Mouse (Mus musculus) heart, embryonic 15.5 days (tissue): Measurements from ENCODE around the gene Gprc5c. TPM values are rescaled to one million over a fixed set of nuclear protein-coding genes. Genes with fewer than 3 reads are reported as not detected.
A peak's percentile ranks its signal among the peaks of the same experiment; 100 is the strongest.

ENCODE experiments used
- ATAC-seq: fragments of 200-750 bp; cut with Nextera tagmentation; replicated peaks from 2 replicates; pipeline ENCODE4 v1.8.0; 2017; ENCODE audit warnings: low read depth, moderate TSS enrichment; ENCODE audit not compliant: insufficient number of reproducible peaks, insufficient read depth, low FRiP score
- H3K27ac ChIP-seq: fragments of 300-500 bp; sonication (generic); 2 replicates; pipeline ENCODE4 v1.5.1; 2015; ENCODE audit warnings: mild to moderate bottlenecking, inconsistent platforms
- H3K27me3 ChIP-seq: fragments of 300-500 bp; sonication (generic); 2 replicates; pipeline ENCODE4 v1.6.1; 2015; ENCODE audit warnings: inconsistent platforms
- H3K36me3 ChIP-seq: fragments of 300-500 bp; sonication (generic); 2 replicates; pipeline ENCODE4 v1.6.1; 2015; ENCODE audit warnings: mild to moderate bottlenecking, inconsistent platforms
- H3K4me1 ChIP-seq: fragments of 300-500 bp; sonication (generic); replicated peaks from 2 replicates; pipeline ENCODE4 v1.6.1; 2015; ENCODE audit warnings: inconsistent platforms
- H3K4me2 ChIP-seq: fragments of 300-500 bp; sonication (generic); 2 replicates; pipeline ENCODE4 v1.6.1; 2015; ENCODE audit warnings: inconsistent platforms, mild to moderate bottlenecking, moderate library complexity
- H3K4me3 ChIP-seq: fragments of 300-500 bp; sonication (generic); 2 replicates; pipeline ENCODE4 v1.5.1; 2015; ENCODE audit warnings: mild to moderate bottlenecking, inconsistent platforms
- H3K9ac ChIP-seq: fragments of 300-500 bp; sonication (generic); 2 replicates; pipeline ENCODE4 v1.6.1; 2015; ENCODE audit warnings: mild to moderate bottlenecking, inconsistent platforms
- H3K9me3 ChIP-seq: fragments of 300-500 bp; sonication (generic); replicated peaks from 2 replicates; pipeline ENCODE4 v1.6.1; 2016; ENCODE audit warnings: inconsistent platforms
- WGBS: fragments of 180-500 bp; shearing (Covaris S2); methylation state at CpG from one replicate; pipeline ENCODE4 v1.1.7; 2015; ENCODE audit warnings: mixed read lengths; 5-methylcytosine and 5-hydroxymethylcytosine counted together
- polyA plus RNA-seq: library from polyadenylated mRNA; unstranded; fragments of >200 nt; fragmentation: Nextera tagmentation; extraction: Ambion mirVana; gene quantifications from 2 replicates; pipeline ENCODE4 v1.2.1, GENCODE M21; 2015

Gene Gprc5c
- polyA plus RNA-seq, 1 experiment from 2014 or later, result 12.4 TPM

GRCm38 (mm10) chr11:114854581-114854980 lies 3.6 kb downstream of the Gprc5c start:
- Histone ChIP-seq H3K36me3 (no peaks in the 10 kb centered on the region), H3K9me3 (no peaks in the 10 kb centered on the region), H3K27ac (no peak overlapping the region), H3K4me2 (no peak overlapping the region), H3K4me1 (peaks cover 29% of the 10 kb centered on the region), H3K27me3 (peaks cover 1% of the 10 kb centered on the region; the same call in 1 of the 2 replicates), H3K9ac (no peak overlapping the region), H3K4me3 (no peak overlapping the region)
- ATAC-seq, result no peak
- WGBS, result 80% methylated on average over 6 of the region's 6 CpGs

GRCm38 (mm10) chr11:114856125-114856524 lies 5.2 kb downstream of the Gprc5c start:
- no peak for ATAC-seq
- Histone ChIP-seq H3K27me3 (no peaks in the 10 kb centered on the region), H3K4me3 (no peak overlapping the region), H3K9ac (no peak overlapping the region), H3K9me3 (no peaks in the 10 kb centered on the region), H3K27ac (no peak overlapping the region), H3K4me1 (peaks cover 18% of the 10 kb centered on the region), H3K36me3 (no peaks in the 10 kb centered on the region), H3K4me2 (no peak overlapping the region)
- WGBS, result 89% methylated on average over 5 of the region's 5 CpGs

GRCm38 (mm10) chr11:114858641-114859040 lies 7.7 kb downstream of the Gprc5c start:
- no peak overlapping the region for H3K4me3 ChIP-seq
- no peak overlapping the region for H3K9ac ChIP-seq
- no peak overlapping the region for H3K4me2 ChIP-seq
- ATAC-seq, result no peak
- H3K27ac ChIP-seq, result no peak overlapping the region
- H3K36me3 ChIP-seq, result no peaks in the 10 kb centered on the region
- H3K4me1 ChIP-seq, result 0 out of 2 replicates have a peak, but pooled peaks cover under 1% of the 10 kb centered on the region
- no peaks in the 10 kb centered on the region for H3K9me3 ChIP-seq
- H3K27me3 ChIP-seq, result no peaks in the 10 kb centered on the region
- WGBS, result 91% methylated on average over 2 of the region's 2 CpGs

GRCm38 (mm10) chr11:114861057-114861456 lies 10.1 kb downstream of the Gprc5c start:
- Histone ChIP-seq H3K9ac (no peak overlapping the region), H3K4me3 (no peak overlapping the region), H3K4me2 (no peak overlapping the region), H3K27ac (no peak overlapping the region), H3K27me3 (no peaks in the 10 kb centered on the region), H3K36me3 (0 out of 2 replicates have a peak, but pooled peaks cover 3% of the 10 kb centered on the region), H3K9me3 (no peaks in the 10 kb centered on the region), H3K4me1 (peaks cover 3% of the 10 kb centered on the region)
- ATAC-seq, result no peak
- WGBS, result 58% methylated on average over 2 of the region's 2 CpGs

- H3K27me3 ChIP-seq, result no peaks in the 10 kb centered on the region
- H3K36me3 ChIP-seq, result 0 out of 2 replicates have a peak, but pooled peaks cover 3% of the 10 kb centered on the region
- H3K27ac ChIP-seq, result no peak overlapping the region
- H3K4me1 ChIP-seq, result peaks cover 19% of the 10 kb centered on the region
- H3K4me3 ChIP-seq, result no peak overlapping the region
- no peak overlapping the region for H3K4me2 ChIP-seq
- WGBS, result 80% methylated on average over 3 of the region's 3 CpGs
- ATAC-seq, result no peak
- H3K9me3 ChIP-seq, result no peaks in the 10 kb centered on the region
- no peak overlapping the region for H3K9ac ChIP-seq
Measured at GRCm38 (mm10) chr11:114862687-114863086, 11.7 kb downstream of the Gprc5c start.

- H3K27me3 ChIP-seq, result no peaks in the 10 kb centered on the region
- H3K4me3 ChIP-seq, result no peak overlapping the region
- H3K9me3 ChIP-seq, result no peaks in the 10 kb centered on the region
- no peak overlapping the region for H3K9ac ChIP-seq
- no peak overlapping the region for H3K4me2 ChIP-seq
- peaks cover 25% of the 10 kb centered on the region for H3K4me1 ChIP-seq
- H3K36me3 ChIP-seq, result 0 out of 2 replicates have a peak, but pooled peaks cover 3% of the 10 kb centered on the region
- ATAC-seq, result no peak
- 89% methylated on average over 21 of the region's 21 CpGs for WGBS
- H3K27ac ChIP-seq, result no peak overlapping the region
Measured at GRCm38 (mm10) chr11:114863918-114864420, 13.0 kb downstream of the Gprc5c start.

GRCm38 (mm10) chr11:114865999-114866398 lies 15.0 kb downstream of the Gprc5c start:
- no peak overlapping the region for H3K4me3 ChIP-seq
- H3K4me2 ChIP-seq, result no peak overlapping the region
- H3K27me3 ChIP-seq, result no peaks in the 10 kb centered on the region
- 0 out of 2 replicates have a peak, but pooled peaks cover 3% of the 10 kb centered on the region for H3K36me3 ChIP-seq
- peaks cover 25% of the 10 kb centered on the region for H3K4me1 ChIP-seq
- H3K9ac ChIP-seq, result no peak overlapping the region
- WGBS, result 70% methylated on average over 5 of the region's 5 CpGs
- no peaks in the 10 kb centered on the region for H3K9me3 ChIP-seq
- H3K27ac ChIP-seq, result peak overlapping the region; percentile 80
- no peak; the same call in 1 of the 2 replicates for ATAC-seq

GRCm38 (mm10) chr11:114866486-114867360 lies 15.8 kb downstream of the Gprc5c start:
- Histone ChIP-seq H3K4me2 (peak overlapping the region; percentile 7; the same call in 1 of the 2 replicates), H3K27ac (peak overlapping the region; percentile 80), H3K9me3 (no peaks in the 10 kb centered on the region), H3K4me1 (peaks cover 25% of the 10 kb centered on the region), H3K27me3 (no peaks in the 10 kb centered on the region), H3K9ac (no peak overlapping the region), H3K36me3 (0 out of 2 replicates have a peak, but pooled peaks cover 3% of the 10 kb centered on the region), H3K4me3 (no peak overlapping the region)
- 38% methylated on average over 10 of the region's 10 CpGs for WGBS
- ATAC-seq, result peak; percentile 83

GRCm38 (mm10) chr11:114867361-114868235 lies 16.6 kb downstream of the Gprc5c start:
- WGBS, result 39% methylated on average over 11 of the region's 11 CpGs
- ATAC-seq, result 0 out of 2 replicates have a peak, but pooled peaks have one; percentile 14
- Histone ChIP-seq H3K27me3 (no peaks in the 10 kb centered on the region), H3K36me3 (0 out of 2 replicates have a peak, but pooled peaks cover 3% of the 10 kb centered on the region), H3K9me3 (no peaks in the 10 kb centered on the region), H3K4me3 (no peak overlapping the region), H3K4me2 (peak overlapping the region; percentile 7), H3K4me1 (peaks cover 25% of the 10 kb centered on the region), H3K27ac (peak overlapping the region; percentile 80), H3K9ac (no peak overlapping the region)

GRCm38 (mm10) chr11:114868280-114868679 lies 17.3 kb downstream of the Gprc5c start:
- 0 out of 2 replicates have a peak, but pooled peaks cover 3% of the 10 kb centered on the region for H3K36me3 ChIP-seq
- WGBS, result 88% methylated on average over 12 of the region's 12 CpGs
- H3K27me3 ChIP-seq, result no peaks in the 10 kb centered on the region
- H3K9me3 ChIP-seq, result no peaks in the 10 kb centered on the region
- no peak overlapping the region for H3K9ac ChIP-seq
- ATAC-seq, result no peak; the same call in 1 of the 2 replicates
- peak overlapping the region; percentile 80; the same call in 1 of the 2 replicates for H3K27ac ChIP-seq
- H3K4me3 ChIP-seq, result no peak overlapping the region
- peaks cover 32% of the 10 kb centered on the region for H3K4me1 ChIP-seq
- H3K4me2 ChIP-seq, result no peak overlapping the region

- 79% methylated on average over 1 of the region's 1 CpGs for WGBS
- peaks cover 35% of the 10 kb centered on the region for H3K4me1 ChIP-seq
- no peak overlapping the region for H3K4me2 ChIP-seq
- H3K4me3 ChIP-seq, result no peak overlapping the region
- ATAC-seq, result no peak
- no peaks in the 10 kb centered on the region for H3K9me3 ChIP-seq
- H3K27ac ChIP-seq, result no peak overlapping the region
- H3K9ac ChIP-seq, result no peak overlapping the region
- H3K36me3 ChIP-seq, result no peaks in the 10 kb centered on the region
- H3K27me3 ChIP-seq, result no peaks in the 10 kb centered on the region
Measured at GRCm38 (mm10) chr11:114869787-114870186, 18.8 kb downstream of the Gprc5c start.
